Mouse (Mus musculus): ENCODE measurements around the gene Creld1.

GRCm38 (mm10) chr6:113531840-113532404, 48.8 kb downstream of the Creld1 start:
- TF ChIP-seq CTCF (IDR thresholded peaks at IDR 0.05; ENCODE audit: low read depth, low read length) = no peak
- TF ChIP-seq POLR2A (IDR thresholded peaks at IDR 0.05; ENCODE audit: insufficient read depth, low read length) = no peak

All from ES-Bruce4 (cell line).